Mouse (Mus musculus) lung, postnatal 0 days (tissue): Measurements from ENCODE around the gene Tssk1. TPM values are rescaled to one million over a fixed set of nuclear protein-coding genes. Genes with fewer than 3 reads are reported as not detected.
A peak's percentile ranks its signal among the peaks of the same experiment; 100 is the strongest.

Experiments used
- ATAC-seq: fragments of 200-750 bp; cut with Nextera tagmentation; 2 replicates; pipeline ENCODE4 v1.8.0; 2017; ENCODE audit warnings: moderate library complexity
- DNase-seq: peaks from one replicate; pipeline ENCODE4 v3.0.0-alpha.2; 2016; ENCODE audit warnings: low spot score
- H3K27ac ChIP-seq: fragments of 300-500 bp; sonication (generic); 2 replicates; pipeline ENCODE4 v1.5.1; 2014; ENCODE audit warnings: antibody characterized with exemption, mild to moderate bottlenecking, low read length, mixed read lengths
- H3K27me3 ChIP-seq: fragments of 300-500 bp; sonication (generic); replicated peaks from 2 replicates; pipeline ENCODE4 v1.6.1; 2014; ENCODE audit warnings: low read length, mixed read lengths; ENCODE audit not compliant: insufficient read depth
- H3K36me3 ChIP-seq: fragments of 300-500 bp; sonication (generic); 2 replicates; pipeline ENCODE4 v1.6.1; 2014; ENCODE audit warnings: low read length, mixed read lengths; ENCODE audit not compliant: insufficient read depth
- H3K4me1 ChIP-seq: fragments of 300-500 bp; sonication (generic); 2 replicates; pipeline ENCODE4 v1.6.1; 2014; ENCODE audit warnings: antibody characterized with exemption, low read depth, low read length, mixed read lengths; ENCODE audit not compliant: insufficient read depth
- H3K4me2 ChIP-seq: fragments of 300-500 bp; sonication (generic); replicated peaks from 2 replicates; pipeline ENCODE4 v1.6.1; 2014; ENCODE audit warnings: low read depth, mild to moderate bottlenecking, low read length, moderate library complexity, mixed read lengths
- H3K4me3 ChIP-seq: fragments of 300-500 bp; sonication (generic); 2 replicates; pipeline ENCODE4 v1.5.1; 2014; ENCODE audit warnings: low read depth, low read length
- H3K9ac ChIP-seq: fragments of 300-500 bp; sonication (generic); replicated peaks from 2 replicates; pipeline ENCODE4 v1.6.1; 2014; ENCODE audit warnings: low read depth, mild to moderate bottlenecking
- H3K9me3 ChIP-seq: fragments of 300-500 bp; sonication (generic); 2 replicates; pipeline ENCODE4 v1.6.1; 2016; ENCODE audit warnings: low read length, mixed read lengths
- CTCF ChIP-seq: IDR thresholded peaks from 2 replicates; pipeline ENCODE4 v1.5.1; 2016; ENCODE audit warnings: antibody characterized with exemption, mild to moderate bottlenecking
- EP300 ChIP-seq: IDR thresholded peaks from 2 replicates; pipeline ENCODE4 v1.6.1; 2016; ENCODE audit warnings: antibody characterized with exemption, mild to moderate bottlenecking, control low read depth
- WGBS: fragments of 180-500 bp; shearing (Covaris S2); extraction: QIAGEN DNeasy Blood & Tissue Kit; methylation state at CpG from one replicate; pipeline ENCODE4 v1.1.7; 2014; 5-methylcytosine and 5-hydroxymethylcytosine counted together
- polyA plus RNA-seq: library from polyadenylated mRNA; unstranded; fragments of >200 nt; fragmentation: Nextera tagmentation; extraction: Ambion mirVana; gene quantifications from 2 replicates; pipeline ENCODE4 v1.2.1, GENCODE M21; 2015

Tssk1 gene
- polyA plus RNA-seq, 1 experiment from 2014 or later: not detected

GRCm38 (mm10) chr16:17890917-17891566 lies 3.0 kb upstream of the Tssk1 start:
- Histone ChIP-seq H3K4me1 (peaks cover 20% of the 10 kb centered on the region), H3K4me2 (peak overlapping the region; percentile 66), H3K27me3 (no peaks in the 10 kb centered on the region), H3K27ac (peak overlapping the region; percentile 97), H3K9ac (peak overlapping the region; percentile 92), H3K36me3 (no peaks in the 10 kb centered on the region), H3K4me3 (peak overlapping the region; percentile 94), H3K9me3 (no peaks in the 10 kb centered on the region)
- TF ChIP-seq CTCF (no peak; the same call in 1 of the 2 replicates), EP300 (no peak)
- DNase-seq: peak; percentile 79
- ATAC-seq: peak; percentile 63
- WGBS: under 1% methylated on average over 28 of the region's 44 CpGs

DNA sequence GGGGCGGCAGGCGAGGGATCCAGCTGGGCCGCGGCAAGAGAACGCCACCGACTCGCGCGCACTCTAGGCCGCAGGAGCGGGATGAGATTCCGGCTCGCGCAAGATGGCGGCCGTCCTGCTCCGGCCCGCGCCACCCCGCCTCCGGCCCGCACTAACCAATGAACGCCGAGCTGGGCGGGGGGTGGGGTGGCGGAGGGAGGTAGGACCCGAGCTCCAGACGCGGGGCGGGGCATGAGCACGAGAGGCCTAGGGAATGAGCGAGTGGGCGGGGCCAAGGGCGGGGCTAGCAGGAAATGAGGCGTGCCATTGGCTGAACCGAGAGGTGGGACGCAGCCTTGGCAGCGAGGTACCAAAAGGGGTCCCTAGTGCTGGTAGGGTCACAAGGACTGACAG lies 2.5 kb upstream of the Tssk1 start, which contains the start of gene Gm20518:
Gene Gm20518 (minus strand): TSS at position 105 of the 393 bp plus-strand sequence.
- Histone ChIP-seq H3K36me3 (no peaks in the 10 kb centered on the region), H3K4me2 (peak within 1 kb of the TSS; percentile 66), H3K4me1 (peaks cover 20% of the 10 kb centered on the region), H3K4me3 (peak within 1 kb of the TSS; percentile 94), H3K27me3 (no peaks in the 10 kb centered on the region), H3K9ac (peak within 1 kb of the TSS; percentile 92), H3K27ac (peak within 1 kb of the TSS; percentile 97), H3K9me3 (no peaks in the 10 kb centered on the region)
- ATAC-seq: peak; percentile 98
- 0% methylated on average over 21 of the region's 38 CpGs for WGBS
- peak; percentile 99 for DNase-seq
- TF ChIP-seq CTCF (peak; percentile 29; the same call in 1 of the 2 replicates), EP300 (no peak)

- H3K4me2 ChIP-seq: no peak overlapping the region
- H3K36me3 ChIP-seq: no peaks in the 10 kb centered on the region
- H3K27me3 ChIP-seq: no peaks in the 10 kb centered on the region
- no peak overlapping the region for H3K4me3 ChIP-seq
- peak; percentile 38 for DNase-seq
- H3K9ac ChIP-seq: no peak overlapping the region
- 30% methylated on average over 3 of the region's 3 CpGs for WGBS
- TF ChIP-seq EP300: no peak
- TF ChIP-seq CTCF: no peak
- H3K4me1 ChIP-seq: peaks cover 20% of the 10 kb centered on the region
- no peaks in the 10 kb centered on the region for H3K9me3 ChIP-seq
- ATAC-seq: no peak
- peak overlapping the region; percentile 79; the same call in 1 of the 2 replicates for H3K27ac ChIP-seq
These were observed 1.4 kb upstream of the Tssk1 start for GRCm38 (mm10) chr16:17892606-17893005.

- ATAC-seq (no peak), DNase-seq (no peak)
- TF ChIP-seq EP300: no peak
- no peak for TF ChIP-seq CTCF
- Histone ChIP-seq H3K4me1 (peaks cover 8% of the 10 kb centered on the region; the same call in 1 of the 2 replicates), H3K9me3 (no peaks in the 10 kb centered on the region), H3K4me2 (no peak overlapping the region), H3K4me3 (no peak overlapping the region), H3K9ac (no peak overlapping the region), H3K36me3 (0 out of 2 replicates have a peak, but pooled peaks cover 2% of the 10 kb centered on the region), H3K27me3 (no peaks in the 10 kb centered on the region), H3K27ac (no peak overlapping the region)
These were observed 2.1 kb downstream of the Tssk1 start for GRCm38 (mm10) chr16:17896091-17896490.

GRCm38 (mm10) chr16:17898462-17898861 lies 4.4 kb downstream of the Tssk1 start, which contains the start of the genes Dgcr2 and Tssk2:
Gene Dgcr2, minus strand, starts transcription at chr16:17898562.
Gene Tssk2, plus strand, starts transcription at chr16:17898637.
- H3K27ac ChIP-seq: no peak within 1 kb of the TSS
- no peak within 1 kb of the TSS for H3K4me2 ChIP-seq
- 87% methylated on average over 14 of the region's 14 CpGs for WGBS
- ATAC-seq (no peak), DNase-seq (no peak)
- TF ChIP-seq CTCF: no peak
- no peak within 1 kb of the TSS for H3K4me3 ChIP-seq
- no peaks in the 10 kb centered on the region for H3K4me1 ChIP-seq
- no peaks in the 10 kb centered on the region for H3K27me3 ChIP-seq
- no peak within 1 kb of the TSS for H3K9ac ChIP-seq
- peaks cover 17% of the 10 kb centered on the region for H3K36me3 ChIP-seq
- H3K9me3 ChIP-seq: no peaks in the 10 kb centered on the region

DNA sequence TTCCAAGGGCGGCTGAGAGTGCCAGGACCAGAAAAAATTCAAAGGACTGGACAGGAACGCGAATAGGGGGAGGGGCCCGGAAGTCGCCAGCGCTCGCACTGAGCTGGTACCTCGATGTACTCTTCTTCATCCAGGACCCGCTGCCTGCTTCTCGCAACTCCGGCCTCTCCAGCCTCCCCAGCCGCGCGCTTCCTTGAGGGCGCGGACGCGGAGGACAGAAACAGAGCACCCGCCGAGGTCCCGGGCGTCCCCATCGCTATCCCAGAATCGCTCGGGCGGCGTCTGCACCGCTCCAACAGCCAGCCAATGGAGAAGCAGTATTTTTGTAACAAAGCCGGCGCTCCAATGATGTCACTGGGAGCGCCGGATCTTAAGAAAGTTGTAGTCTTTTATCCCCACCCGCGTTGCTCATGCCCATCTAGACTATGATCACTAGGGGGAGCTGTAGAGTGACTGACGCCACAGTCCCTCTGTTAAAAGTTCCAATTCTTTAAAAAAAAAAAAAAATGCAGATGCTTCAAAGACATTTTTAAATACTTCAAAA lies 17.1 kb downstream of the Tssk1 start, which contains the start of gene Ess2:
Gene Ess2 (minus strand): TSS at position 297 of the 544 bp plus-strand sequence.
- 3% methylated on average over 35 of the region's 35 CpGs for WGBS
- Histone ChIP-seq H3K9ac (peak within 1 kb of the TSS; percentile 55), H3K4me1 (peaks cover 9% of the 10 kb centered on the region), H3K9me3 (no peaks in the 10 kb centered on the region), H3K36me3 (peaks cover 18% of the 10 kb centered on the region), H3K4me2 (peak within 1 kb of the TSS; percentile 69), H3K27ac (no peak within 1 kb of the TSS), H3K27me3 (peaks cover 33% of the 10 kb centered on the region), H3K4me3 (peak within 1 kb of the TSS; percentile 74)
- peak; percentile 98 for ATAC-seq
- DNase-seq: peak; percentile 99
- no peak for TF ChIP-seq EP300
- TF ChIP-seq CTCF: peak; percentile 82
